Mouse (Mus musculus): ENCODE results near the gene Spdl1.

- no peak for TF ChIP-seq CTCF (IDR thresholded peaks at IDR 0.05; ENCODE audit: low read depth, low read length)
- TF ChIP-seq POLR2A (IDR thresholded peaks at IDR 0.05; ENCODE audit: extremely low read depth, insufficient read depth, low read length) = no peak
Measured at GRCm38 (mm10) chr11:34824791-34825190, 8.7 kb downstream of the Spdl1 start.
